In the genomic region with DNA sequence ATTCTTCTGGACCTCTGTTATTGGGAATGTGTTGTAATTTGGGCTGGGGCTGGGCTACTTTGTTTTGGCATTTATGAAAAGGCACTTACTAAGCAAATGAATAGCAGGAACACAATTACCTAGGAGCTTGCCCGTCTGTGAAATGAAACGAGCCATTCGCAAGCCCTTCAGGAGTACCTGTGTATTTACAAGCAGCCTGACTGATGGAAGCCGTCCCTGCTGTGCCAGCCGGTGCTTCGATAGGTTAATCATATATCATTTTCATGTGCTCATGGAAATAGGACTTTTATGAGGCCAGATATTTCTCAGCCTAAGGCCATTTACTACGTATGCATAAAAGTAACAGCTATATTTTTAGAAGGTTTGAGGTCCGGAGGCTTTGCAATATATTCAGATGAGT, we compare ENCODE assay signal across 31 mouse cellular contexts. TPM values are rescaled to one million over a fixed set of nuclear protein-coding genes. Genes with fewer than 3 reads are reported as not detected.
"Had no signal": no experiment of that assay in that cellular context is flagged by ENCODE, and none has a peak within 500 bp of the region (broad histone marks: within the 10 kb centered on the region; RNA-seq: fewer than 3 reads in every experiment).

No protein-coding gene starts in this region.

- H3K4me3 ChIP-seq: left cerebral cortex, adult 2 months; limb, embryonic 13.5 days; limb, embryonic 15.5 days; liver, embryonic 12.5 days; liver, embryonic 13.5 days; liver, embryonic 15.5 days; lung, embryonic 15.5 days; midbrain, embryonic 10.5 days; midbrain, embryonic 12.5 days; midbrain, embryonic 13.5 days; midbrain, embryonic 15.5 days; myocyte had no signal

- H3K4me2 ChIP-seq: limb, embryonic 13.5 days; limb, embryonic 15.5 days; liver, embryonic 11.5 days; liver, embryonic 12.5 days; liver, embryonic 13.5 days; liver, embryonic 15.5 days; lung, embryonic 14.5 days; lung, embryonic 15.5 days; midbrain, embryonic 11.5 days; midbrain, embryonic 12.5 days; midbrain, embryonic 13.5 days; midbrain, embryonic 15.5 days had no signal

- H3K27me3 ChIP-seq: liver, embryonic 13.5 days; liver, embryonic 15.5 days had no signal

- DNase-seq: left cerebral cortex, postnatal 4 days; liver; liver, embryonic 13.5 days; liver, postnatal 0 days; lung, adult 18-20 months; lung, adult 2 months; lung, embryonic 14.5 days; lung, postnatal 10 days; lung, postnatal 14 days; lung, postnatal 36 days; lung, postnatal 4 days; midbrain, embryonic 14.5 days had no signal

- H3K27ac ChIP-seq: left cerebral cortex, adult 2 months; limb, embryonic 13.5 days; limb, embryonic 15.5 days; liver, embryonic 12.5 days; liver, embryonic 13.5 days; liver, embryonic 14.5 days; liver, embryonic 15.5 days; lung, embryonic 15.5 days; macrophage; midbrain, embryonic 10.5 days; midbrain, embryonic 12.5 days; midbrain, embryonic 13.5 days; midbrain, embryonic 15.5 days had no signal

- H3K36me3 ChIP-seq: limb, embryonic 13.5 days; limb, embryonic 15.5 days; liver, embryonic 12.5 days; liver, embryonic 13.5 days; liver, embryonic 15.5 days; lung, embryonic 15.5 days; midbrain, embryonic 10.5 days; midbrain, embryonic 12.5 days; midbrain, embryonic 13.5 days; midbrain, embryonic 15.5 days had no signal

- H3K9ac ChIP-seq: limb, embryonic 13.5 days; limb, embryonic 15.5 days; liver, embryonic 12.5 days; liver, embryonic 13.5 days; liver, embryonic 14.5 days; liver, embryonic 15.5 days; liver, postnatal 0 days; lung, embryonic 14.5 days; lung, embryonic 15.5 days; midbrain, embryonic 12.5 days; midbrain, embryonic 13.5 days; midbrain, embryonic 15.5 days had no signal

- H3K9me3 ChIP-seq: limb, embryonic 13.5 days; limb, embryonic 15.5 days; liver, embryonic 12.5 days; liver, embryonic 13.5 days; liver, embryonic 15.5 days; lung, embryonic 15.5 days; megakaryocyte, embryonic 14.5 days; midbrain, embryonic 10.5 days; midbrain, embryonic 12.5 days; midbrain, embryonic 13.5 days; midbrain, embryonic 15.5 days had no signal

- ATAC-seq: liver, embryonic 12.5 days; liver, postnatal 0 days; lung, postnatal 0 days; midbrain, embryonic 13.5 days; midbrain, embryonic 15.5 days; midbrain, embryonic 16.5 days had no signal

- H3K4me1 ChIP-seq: liver, embryonic 12.5 days; liver, embryonic 13.5 days; liver, embryonic 15.5 days; lung, embryonic 15.5 days; megakaryocyte, embryonic 14.5 days; midbrain, embryonic 12.5 days; midbrain, embryonic 13.5 days; midbrain, embryonic 15.5 days had no signal

RNA-seq across cellular contexts. Expression of gene Hspa12a, which starts 19.6 kb away (rescaled TPM):
- polyA plus RNA-seq: macrophage had no signal

RNA-seq across cellular contexts. Expression of gene Eno4, which starts 19.8 kb away (rescaled TPM):
- polyA plus RNA-seq: liver, adult 2 months; liver, embryonic 15.5 days; liver, postnatal 0 days; macrophage had no signal
